Mouse (Mus musculus) olfactory bulb, adult 2 months (tissue): ENCODE measurements around the gene Papss2.

Experiments used
- CTCF ChIP-seq: fragments of 200-500 bp; IDR thresholded peaks from 2 replicates; pipeline ENCODE4 v1.5.1; 2012; ENCODE audit warnings: low read depth, mild to moderate bottlenecking, low read length, moderate library complexity; ENCODE audit not compliant: insufficient read depth
- POLR2A ChIP-seq: fragments of 200-500 bp; IDR thresholded peaks from 2 replicates; pipeline ENCODE4 v1.6.1; 2012; ENCODE audit warnings: mild to moderate bottlenecking, low read depth, low read length, moderate library complexity; ENCODE audit not compliant: insufficient read depth

- TF ChIP-seq POLR2A (no peak), CTCF (no peak)
These were observed 44.1 kb upstream of the Papss2 start for GRCm38 (mm10) chr19:32551442-32551841.
